Mouse (Mus musculus): Measurements from ENCODE around the gene Zfp78. TPM values are rescaled to one million over a fixed set of nuclear protein-coding genes. Genes with fewer than 3 reads are reported as not detected.
"Not testable (repeated sequence)": the region's sequence is repeated elsewhere in the genome, so short reads cannot be mapped to it uniquely, and the experiment has no call there.

The Zfp78 gene
- polyA plus RNA-seq, 1 experiment from 2014 or later, result 2.5 TPM

DNA sequence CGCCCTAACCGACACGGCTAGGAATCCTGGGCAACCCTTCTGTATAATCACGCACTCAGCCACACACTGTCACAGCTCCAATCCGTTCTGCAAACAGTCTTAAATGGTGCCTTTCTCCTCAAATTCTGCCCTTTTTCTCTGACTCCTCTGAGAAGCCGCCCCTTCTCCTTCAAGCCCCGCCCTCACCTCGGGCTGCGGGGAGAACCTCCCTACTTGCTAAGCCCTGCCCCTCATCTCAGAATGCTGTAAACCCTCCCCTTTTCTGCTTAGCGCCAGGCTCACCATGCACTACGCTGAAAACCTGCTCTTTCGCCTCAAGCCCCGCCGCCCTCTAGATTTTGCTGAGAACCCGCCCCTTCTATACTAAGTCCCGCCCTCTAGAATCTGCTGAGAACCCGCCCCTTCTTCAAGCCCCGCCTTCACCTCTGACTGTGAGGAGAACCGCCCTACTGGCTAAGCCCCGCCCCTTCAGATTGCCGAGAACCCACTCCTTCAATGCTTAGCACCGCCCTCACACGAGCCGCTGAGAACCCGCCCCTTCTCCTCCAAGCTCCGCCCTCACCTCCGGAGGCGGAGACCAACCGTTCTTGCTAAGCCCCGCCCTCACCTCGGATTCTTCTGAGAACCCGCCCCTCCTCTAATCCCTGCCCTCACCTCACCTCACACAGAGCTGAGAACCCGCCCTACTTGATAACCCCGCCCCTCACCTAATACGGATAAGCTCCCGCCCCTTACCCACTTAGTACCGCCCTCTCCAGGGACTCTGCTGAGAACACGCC, 623 bp upstream of the Zfp78 start:
- peak overlapping the region; percentile 91 for H3K27ac ChIP-seq
- H3K9ac ChIP-seq, result peak overlapping the region; percentile 49
- no peaks in the 10 kb centered on the region for H3K36me3 ChIP-seq
- peaks cover 10% of the 10 kb centered on the region for H3K4me1 ChIP-seq
- ATAC-seq (replicated peaks; ENCODE audit: low FRiP score), result peak; percentile 95
- WGBS, result under 1% methylated on average over 37 of the region's 38 CpGs
- peak overlapping the region; percentile 59 for H3K4me3 ChIP-seq (replicated peaks)
- H3K27me3 ChIP-seq, result no peaks in the 10 kb centered on the region
- peak overlapping the region; percentile 74 for H3K4me2 ChIP-seq
- H3K9me3 ChIP-seq (replicated peaks), result no peaks in the 10 kb centered on the region

DNA sequence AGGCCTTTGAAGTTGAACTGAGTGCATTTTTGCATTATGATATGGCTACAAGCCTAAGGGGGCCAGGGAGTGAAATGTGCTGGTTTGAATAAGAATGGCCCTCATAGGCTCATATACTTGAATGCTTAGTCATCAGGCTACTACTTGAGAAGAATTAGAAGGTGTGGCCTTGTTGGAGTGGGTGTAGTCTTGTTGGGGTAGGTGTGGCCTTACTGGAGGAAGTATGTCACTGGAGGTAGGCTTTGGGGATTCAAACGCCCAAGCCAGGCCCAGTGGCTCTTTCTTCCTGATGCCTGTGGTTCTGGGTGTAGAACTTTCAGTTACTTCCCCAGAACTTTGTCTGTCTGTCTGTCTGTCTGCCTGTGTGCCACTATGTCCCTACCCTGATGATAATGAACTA, 1.7 kb downstream of the Zfp78 start:
- Histone ChIP-seq H3K36me3 (no peaks in the 10 kb centered on the region), H3K4me1 (peaks cover 10% of the 10 kb centered on the region), H3K4me2 (no peak overlapping the region), H3K4me3 (replicated peaks) (no peak overlapping the region), H3K27ac (no peak overlapping the region), H3K27me3 (no peaks in the 10 kb centered on the region), H3K9me3 (replicated peaks) (no peaks in the 10 kb centered on the region), H3K9ac (no peak overlapping the region)
- 62% methylated on average over 1 of the region's 1 CpGs for WGBS
- ATAC-seq (replicated peaks; ENCODE audit: low FRiP score), result no peak

DNA sequence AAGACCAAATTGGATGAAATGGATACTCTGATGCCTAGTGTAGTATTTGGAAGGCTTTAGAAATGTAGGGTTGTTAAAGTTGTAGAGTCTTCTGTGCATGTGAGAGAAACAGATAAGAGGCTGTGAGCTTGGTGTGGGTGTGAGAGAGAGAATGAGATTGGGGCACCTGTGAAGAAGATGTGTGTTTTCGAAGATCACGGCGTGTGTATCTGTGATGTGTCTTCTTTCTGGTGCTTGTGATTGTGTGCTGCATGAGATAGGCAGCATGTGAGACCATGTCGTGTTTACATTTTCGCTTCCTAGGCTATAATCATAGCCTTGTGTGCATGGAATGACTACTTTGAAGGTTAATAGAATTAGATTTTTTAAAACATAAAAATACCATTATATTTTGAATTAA, 4.1 kb downstream of the Zfp78 start:
- Histone ChIP-seq H3K9me3 (replicated peaks) (no peaks in the 10 kb centered on the region), H3K27ac (no peak overlapping the region), H3K4me3 (replicated peaks) (no peak overlapping the region), H3K27me3 (no peaks in the 10 kb centered on the region), H3K4me1 (peaks cover 6% of the 10 kb centered on the region), H3K36me3 (no peaks in the 10 kb centered on the region), H3K4me2 (no peak overlapping the region), H3K9ac (no peak overlapping the region)
- WGBS, result 92% methylated on average over 5 of the region's 5 CpGs
- ATAC-seq (replicated peaks; ENCODE audit: low FRiP score), result no peak

DNA sequence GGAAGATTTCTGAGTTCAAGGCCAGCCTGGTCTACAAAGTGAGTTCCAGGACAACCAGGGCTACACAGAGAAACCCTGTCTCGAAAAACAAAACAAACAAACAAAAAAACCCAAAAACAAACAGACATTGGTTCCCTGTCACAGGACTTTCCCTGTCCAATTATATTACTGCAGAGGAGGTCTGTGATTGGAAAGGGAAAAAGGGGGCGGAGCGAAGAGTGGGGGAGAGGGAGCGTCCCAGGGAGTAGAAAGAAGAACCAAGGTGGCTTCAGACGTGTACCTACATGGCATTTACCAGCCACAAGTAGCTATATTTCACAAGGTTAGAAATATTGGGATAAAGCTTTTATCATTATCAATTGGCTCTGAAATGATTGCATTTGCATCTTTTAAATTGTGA, 5.1 kb downstream of the Zfp78 start:
- H3K9ac ChIP-seq; H3K27ac ChIP-seq; H3K27me3 ChIP-seq; H3K4me1 ChIP-seq; ATAC-seq (replicated peaks; ENCODE audit: low FRiP score); H3K4me2 ChIP-seq; H3K4me3 ChIP-seq (replicated peaks); H3K9me3 ChIP-seq (replicated peaks); H3K36me3 ChIP-seq: not testable (repeated sequence)
- 78% methylated on average over 5 of the region's 5 CpGs for WGBS

GRCm38 (mm10) chr7:6369460-6369859, 6.4 kb downstream of the Zfp78 start:
- Histone ChIP-seq H3K27me3 (no peaks in the 10 kb centered on the region), H3K27ac (no peak overlapping the region), H3K9me3 (replicated peaks) (no peaks in the 10 kb centered on the region), H3K4me2 (no peak overlapping the region), H3K9ac (no peak overlapping the region), H3K4me1 (no peaks in the 10 kb centered on the region), H3K36me3 (no peaks in the 10 kb centered on the region), H3K4me3 (replicated peaks) (no peak overlapping the region)
- WGBS, result 91% methylated on average over 3 of the region's 3 CpGs
- ATAC-seq (replicated peaks; ENCODE audit: low FRiP score), result no peak

- ATAC-seq (replicated peaks; ENCODE audit: low FRiP score), result no peak
- H3K36me3 ChIP-seq, result no peaks in the 10 kb centered on the region
- WGBS, result 89% methylated on average over 3 of the region's 3 CpGs
Measured at GRCm38 (mm10) chr7:6372993-6373392, 9.9 kb downstream of the Zfp78 start.

DNA sequence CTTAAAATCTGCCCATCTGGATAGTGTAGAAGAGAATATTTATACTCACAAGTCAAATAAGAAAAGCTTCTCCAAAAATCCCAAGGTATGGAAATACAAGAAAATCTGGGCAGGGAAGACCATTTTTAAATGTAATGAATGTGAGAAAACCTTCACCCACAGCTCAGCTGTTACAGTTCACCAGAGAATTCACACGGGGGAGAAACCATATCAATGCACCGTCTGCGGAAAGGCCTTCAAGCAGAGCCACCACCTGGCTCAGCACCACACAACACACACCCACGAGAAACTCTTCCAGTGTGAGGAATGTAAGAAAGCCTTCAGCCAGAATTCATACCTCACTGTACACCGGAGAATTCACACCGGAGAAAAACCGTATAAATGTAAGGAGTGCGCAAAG, 15.4 kb downstream of the Zfp78 start:
- Histone ChIP-seq H3K4me3 (replicated peaks) (no peak overlapping the region), H3K9ac (no peak overlapping the region), H3K4me2 (no peak overlapping the region), H3K27ac (no peak overlapping the region), H3K36me3 (no peaks in the 10 kb centered on the region), H3K4me1 (peaks cover 9% of the 10 kb centered on the region), H3K27me3 (no peaks in the 10 kb centered on the region), H3K9me3 (replicated peaks) (no peaks in the 10 kb centered on the region)
- 82% methylated on average over 8 of the region's 8 CpGs for WGBS
- ATAC-seq (replicated peaks; ENCODE audit: low FRiP score), result no peak

More at GRCm38 (mm10) chr7:6372993-6373392, 9.9 kb downstream of the Zfp78 start:
- Histone ChIP-seq H3K4me1 (no peaks in the 10 kb centered on the region), H3K9me3 (replicated peaks) (no peaks in the 10 kb centered on the region), H3K27ac (no peak overlapping the region), H3K27me3 (no peaks in the 10 kb centered on the region), H3K9ac (no peak overlapping the region), H3K4me2 (no peak overlapping the region), H3K4me3 (replicated peaks) (no peak overlapping the region)

GRCm38 (mm10) chr7:6381431-6381830, 18.4 kb downstream of the Zfp78 start:
- H3K4me2 ChIP-seq, result no peak overlapping the region
- WGBS, result 86% methylated on average over 2 of the region's 2 CpGs

DNA sequence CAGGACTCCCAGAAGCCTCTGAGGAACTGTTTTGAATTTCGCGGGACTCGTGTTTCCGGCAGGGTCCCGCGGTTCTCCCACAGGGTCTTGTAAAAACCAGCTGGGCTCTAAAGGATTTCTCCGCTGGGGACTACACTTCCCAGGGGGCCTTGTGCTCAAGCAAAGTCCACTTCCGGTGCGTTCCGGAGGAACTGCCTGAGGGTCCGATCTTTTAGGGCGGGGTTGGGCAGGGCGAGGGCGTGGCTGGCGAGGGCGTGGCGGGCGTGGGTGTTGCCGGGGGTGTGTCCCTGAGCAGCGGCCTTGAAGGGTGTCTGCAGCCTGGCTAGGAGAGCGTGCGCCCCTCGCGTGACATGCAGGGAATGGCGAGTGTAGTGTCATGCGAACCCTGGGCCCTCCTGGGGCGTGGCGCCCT, 20.0 kb downstream of the Zfp78 start, which contains the start of gene Zfp28:
Gene Zfp28 (plus strand): TSS at position 252 of the 412 bp plus-strand sequence.
- peak within 1 kb of the TSS; percentile 75 for H3K4me2 ChIP-seq
- H3K27me3 ChIP-seq, result no peaks in the 10 kb centered on the region
- H3K4me3 ChIP-seq (replicated peaks), result peak within 1 kb of the TSS; percentile 59
- H3K9me3 ChIP-seq (replicated peaks), result no peaks in the 10 kb centered on the region
- peak within 1 kb of the TSS; percentile 57 for H3K9ac ChIP-seq
- ATAC-seq (replicated peaks; ENCODE audit: low FRiP score), result peak; percentile 98
- H3K4me1 ChIP-seq, result peaks cover 17% of the 10 kb centered on the region
- 0 out of 2 replicates have a peak within 1 kb of the TSS, but pooled peaks have one; percentile 3 for H3K27ac ChIP-seq
- H3K36me3 ChIP-seq, result peaks cover 3% of the 10 kb centered on the region; the same call in 1 of the 2 replicates
- under 1% methylated on average over 28 of the region's 28 CpGs for WGBS

More at GRCm38 (mm10) chr7:6381431-6381830, 18.4 kb downstream of the Zfp78 start:
- no peak overlapping the region for H3K9ac ChIP-seq
- H3K27ac ChIP-seq, result no peak overlapping the region
- no peaks in the 10 kb centered on the region for H3K9me3 ChIP-seq (replicated peaks)
- H3K4me1 ChIP-seq, result peaks cover 17% of the 10 kb centered on the region
- no peak overlapping the region for H3K4me3 ChIP-seq (replicated peaks)
- 0 out of 2 replicates have a peak, but pooled peaks cover 3% of the 10 kb centered on the region for H3K36me3 ChIP-seq
- H3K27me3 ChIP-seq, result no peaks in the 10 kb centered on the region
- ATAC-seq (replicated peaks; ENCODE audit: low FRiP score), result no peak

GRCm38 (mm10) chr7:6384011-6384410, 20.9 kb downstream of the Zfp78 start:
- H3K36me3 ChIP-seq, result peaks cover 3% of the 10 kb centered on the region; the same call in 1 of the 2 replicates
- peaks cover 17% of the 10 kb centered on the region for H3K4me1 ChIP-seq
- H3K4me2 ChIP-seq, result peak overlapping the region; percentile 75
- no peak for ATAC-seq (replicated peaks; ENCODE audit: low FRiP score)
- H3K9me3 ChIP-seq (replicated peaks), result no peaks in the 10 kb centered on the region
- no peak overlapping the region for H3K9ac ChIP-seq
- WGBS, result 65% methylated on average over 8 of the region's 8 CpGs
- H3K27me3 ChIP-seq, result no peaks in the 10 kb centered on the region
- peak overlapping the region; percentile 59 for H3K4me3 ChIP-seq (replicated peaks)
- H3K27ac ChIP-seq, result no peak overlapping the region

GRCm38 (mm10) chr7:6386995-6387394, 23.9 kb downstream of the Zfp78 start:
- Histone ChIP-seq H3K27me3 (no peaks in the 10 kb centered on the region), H3K4me1 (peaks cover 16% of the 10 kb centered on the region), H3K9ac (no peak overlapping the region), H3K4me2 (no peak overlapping the region), H3K9me3 (replicated peaks) (no peaks in the 10 kb centered on the region), H3K27ac (no peak overlapping the region), H3K36me3 (peaks cover 25% of the 10 kb centered on the region), H3K4me3 (replicated peaks) (no peak overlapping the region)
- WGBS, result 95% methylated on average over 8 of the region's 8 CpGs
- ATAC-seq (replicated peaks; ENCODE audit: low FRiP score), result no peak

GRCm38 (mm10) chr7:6388971-6389370, 25.9 kb downstream of the Zfp78 start:
- WGBS, result 87% methylated on average over 5 of the region's 5 CpGs
- H3K27me3 ChIP-seq, result no peaks in the 10 kb centered on the region

More at GRCm38 (mm10) chr7:6388971-6389370, 25.9 kb downstream of the Zfp78 start:
- Histone ChIP-seq H3K36me3 (peaks cover 44% of the 10 kb centered on the region), H3K4me1 (peaks cover 3% of the 10 kb centered on the region), H3K4me3 (replicated peaks) (no peak overlapping the region), H3K4me2 (no peak overlapping the region), H3K9me3 (replicated peaks) (no peaks in the 10 kb centered on the region), H3K27ac (no peak overlapping the region), H3K9ac (no peak overlapping the region)
- no peak for ATAC-seq (replicated peaks; ENCODE audit: low FRiP score)
